Mouse (Mus musculus): ENCODE results near the gene Dlgap1. TPM values are rescaled to one million over a fixed set of nuclear protein-coding genes. Genes with fewer than 3 reads are reported as not detected.

The Dlgap1 gene
- polyA plus RNA-seq, 1 experiment, result 0.06 TPM

GRCm38 (mm10) chr17:70401909-70402308 is 433.0 kb downstream of the Dlgap1 start:
- WGBS, result 60% methylated on average over 2 of the region's 2 CpGs
- no peaks in the 10 kb centered on the region for H3K4me1 ChIP-seq (ENCODE audit: control insufficient read depth, insufficient read depth, insufficient read length)
- TF ChIP-seq CTCF (IDR thresholded peaks at IDR 0.05; ENCODE audit: extremely low read depth, insufficient read depth, insufficient read length, insufficient replicate concordance) (no peak), POLR2A (IDR thresholded peaks at IDR 0.05; ENCODE audit: low read depth, low read length) (no peak)
- no peak overlapping the region for H3K4me3 ChIP-seq (ENCODE audit: extremely low read depth, insufficient read depth, insufficient read length)
- no peak overlapping the region for H3K27ac ChIP-seq (ENCODE audit: insufficient read depth, low read length)
- H3K36me3 ChIP-seq (ENCODE audit: control insufficient read depth, insufficient read depth, low read length), result no peaks in the 10 kb centered on the region
- no peak for DNase-seq (ENCODE audit: low read depth in 1 of 2, low spot score in 2 of 2)
- H3K27me3 ChIP-seq (ENCODE audit: control insufficient read depth, insufficient read depth, low read length), result no peaks in the 10 kb centered on the region

- H3K4me3 ChIP-seq (ENCODE audit: extremely low read depth, insufficient read depth, insufficient read length), result no peak overlapping the region
- no peak for TF ChIP-seq POLR2A (IDR thresholded peaks at IDR 0.05; ENCODE audit: low read depth, low read length)
- no peak for TF ChIP-seq CTCF (IDR thresholded peaks at IDR 0.05; ENCODE audit: extremely low read depth, insufficient read depth, insufficient read length, insufficient replicate concordance)
- no peak for DNase-seq (ENCODE audit: low read depth in 1 of 2, low spot score in 2 of 2)
- 57% methylated on average over 10 of the region's 10 CpGs for WGBS
- H3K27me3 ChIP-seq (ENCODE audit: control insufficient read depth, insufficient read depth, low read length), result no peaks in the 10 kb centered on the region
- no peaks in the 10 kb centered on the region for H3K36me3 ChIP-seq (ENCODE audit: control insufficient read depth, insufficient read depth, low read length)
- no peak overlapping the region for H3K27ac ChIP-seq (ENCODE audit: insufficient read depth, low read length)
- H3K4me1 ChIP-seq (ENCODE audit: control insufficient read depth, insufficient read depth, insufficient read length), result no peaks in the 10 kb centered on the region
These were observed 434.9 kb downstream of the Dlgap1 start for GRCm38 (mm10) chr17:70403750-70404149.

- Histone ChIP-seq H3K4me1 (ENCODE audit: control insufficient read depth, insufficient read depth, insufficient read length) (no peaks in the 10 kb centered on the region), H3K27me3 (ENCODE audit: control insufficient read depth, insufficient read depth, low read length) (no peaks in the 10 kb centered on the region), H3K27ac (ENCODE audit: insufficient read depth, low read length) (no peak overlapping the region), H3K36me3 (ENCODE audit: control insufficient read depth, insufficient read depth, low read length) (no peaks in the 10 kb centered on the region), H3K4me3 (ENCODE audit: extremely low read depth, insufficient read depth, insufficient read length) (no peak overlapping the region)
- 85% methylated on average over 3 of the region's 3 CpGs for WGBS
- DNase-seq (ENCODE audit: low read depth in 1 of 2, low spot score in 2 of 2), result no peak
- no peak for TF ChIP-seq CTCF (IDR thresholded peaks at IDR 0.05; ENCODE audit: extremely low read depth, insufficient read depth, insufficient read length, insufficient replicate concordance)
- no peak for TF ChIP-seq POLR2A (IDR thresholded peaks at IDR 0.05; ENCODE audit: low read depth, low read length)
These were observed 445.3 kb downstream of the Dlgap1 start for GRCm38 (mm10) chr17:70414202-70414601.

DNA sequence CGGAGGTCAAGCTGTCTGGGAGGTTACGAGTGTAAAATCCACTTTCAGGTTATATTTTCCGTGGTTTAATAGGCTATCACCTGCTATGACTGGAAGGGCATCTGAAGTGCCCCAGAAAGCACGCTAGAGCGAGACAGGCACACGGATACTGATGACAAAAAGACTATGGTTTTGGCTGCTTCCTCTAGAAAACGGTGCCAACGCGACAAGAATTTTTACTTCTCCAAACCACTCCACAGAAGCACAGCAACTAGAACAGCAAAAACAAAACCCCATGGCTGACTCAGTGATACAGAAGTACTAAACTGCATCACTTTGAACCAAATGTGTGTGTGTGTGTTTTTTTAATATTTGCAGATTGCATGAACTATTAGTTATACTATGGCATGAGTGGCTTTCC is 459.0 kb downstream of the Dlgap1 start:
- no peaks in the 10 kb centered on the region for H3K4me1 ChIP-seq (ENCODE audit: control insufficient read depth, insufficient read depth, insufficient read length)
- H3K27ac ChIP-seq (ENCODE audit: insufficient read depth, low read length), result no peak overlapping the region
- no peaks in the 10 kb centered on the region for H3K27me3 ChIP-seq (ENCODE audit: control insufficient read depth, insufficient read depth, low read length)
- DNase-seq (ENCODE audit: low read depth in 1 of 2, low spot score in 2 of 2), result no peak
- H3K36me3 ChIP-seq (ENCODE audit: control insufficient read depth, insufficient read depth, low read length), result no peaks in the 10 kb centered on the region
- 31% methylated on average over 9 of the region's 9 CpGs for WGBS
- H3K4me3 ChIP-seq (ENCODE audit: extremely low read depth, insufficient read depth, insufficient read length), result no peak overlapping the region
- TF ChIP-seq POLR2A (IDR thresholded peaks at IDR 0.05; ENCODE audit: low read depth, low read length) (no peak), CTCF (IDR thresholded peaks at IDR 0.05; ENCODE audit: extremely low read depth, insufficient read depth, insufficient read length, insufficient replicate concordance) (no peak)

DNA sequence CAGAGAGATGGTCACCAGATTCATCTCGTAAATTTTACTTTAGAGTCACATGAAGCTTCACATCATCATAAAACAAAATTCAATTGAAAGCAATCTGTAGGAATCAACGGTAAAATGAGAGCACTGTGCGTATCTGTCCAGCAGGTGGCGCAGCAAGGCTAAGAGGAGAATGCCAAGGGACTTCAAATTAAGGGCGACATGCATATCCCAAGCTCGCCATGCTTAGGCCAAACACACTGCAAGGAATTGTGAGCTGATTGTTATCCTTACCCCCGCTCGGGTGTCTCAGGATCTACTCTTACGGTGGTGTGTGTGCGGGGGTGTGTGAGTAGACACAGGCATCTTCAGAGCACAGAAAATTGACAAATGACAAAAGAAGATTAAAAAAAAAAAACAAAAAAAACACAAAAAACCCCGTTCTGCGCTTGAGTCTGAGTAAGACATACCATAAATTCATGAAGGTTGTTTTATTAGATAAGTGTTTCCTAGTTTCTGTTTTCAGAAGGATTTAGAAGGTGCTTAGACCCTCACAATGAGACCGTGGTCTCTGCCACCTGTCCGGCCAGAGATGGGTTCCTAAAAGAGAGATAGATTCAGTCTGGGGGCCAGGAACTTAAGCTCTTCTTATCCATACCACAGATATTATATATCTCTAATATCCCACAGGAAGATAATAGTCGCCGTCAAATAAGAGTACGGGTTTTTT is 461.0 kb downstream of the Dlgap1 start:
- peak in 1 of 2 experiments; percentile 8 for DNase-seq (ENCODE audit: low read depth in 1 of 2, low spot score in 2 of 2)
- Histone ChIP-seq H3K36me3 (ENCODE audit: control insufficient read depth, insufficient read depth, low read length) (no peaks in the 10 kb centered on the region), H3K4me3 (ENCODE audit: extremely low read depth, insufficient read depth, insufficient read length) (no peak overlapping the region), H3K4me1 (ENCODE audit: control insufficient read depth, insufficient read depth, insufficient read length) (no peaks in the 10 kb centered on the region), H3K27ac (ENCODE audit: insufficient read depth, low read length) (no peak overlapping the region), H3K27me3 (ENCODE audit: control insufficient read depth, insufficient read depth, low read length) (no peaks in the 10 kb centered on the region)
- TF ChIP-seq POLR2A (IDR thresholded peaks at IDR 0.05; ENCODE audit: low read depth, low read length), result no peak
- peak; percentile 4; the same call in 1 of the 2 replicates for TF ChIP-seq CTCF (IDR thresholded peaks at IDR 0.05; ENCODE audit: extremely low read depth, insufficient read depth, insufficient read length, insufficient replicate concordance)
- WGBS, result 17% methylated on average over 17 of the region's 17 CpGs

DNA sequence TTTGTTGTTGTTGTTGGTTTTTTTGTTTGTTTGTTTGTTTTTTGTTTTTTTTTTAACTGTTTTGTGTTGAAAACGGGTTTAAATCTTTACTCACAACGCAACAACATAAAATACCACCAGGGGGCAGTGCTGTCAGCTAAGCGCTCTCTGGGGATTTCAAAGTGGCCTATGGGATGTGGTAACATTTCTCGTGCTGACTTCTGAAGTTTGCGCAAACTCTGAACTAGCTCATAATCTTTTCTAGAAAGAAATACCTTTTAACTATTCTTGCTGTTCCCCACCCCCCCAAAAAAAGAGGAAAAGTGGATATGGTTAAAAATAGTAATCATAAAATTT is 461.5 kb downstream of the Dlgap1 start:
- Histone ChIP-seq H3K36me3 (ENCODE audit: control insufficient read depth, insufficient read depth, low read length) (no peaks in the 10 kb centered on the region), H3K4me3 (ENCODE audit: extremely low read depth, insufficient read depth, insufficient read length) (no peak overlapping the region), H3K27me3 (ENCODE audit: control insufficient read depth, insufficient read depth, low read length) (no peaks in the 10 kb centered on the region), H3K4me1 (ENCODE audit: control insufficient read depth, insufficient read depth, insufficient read length) (no peaks in the 10 kb centered on the region), H3K27ac (ENCODE audit: insufficient read depth, low read length) (no peak overlapping the region)
- 12% methylated on average over 5 of the region's 5 CpGs for WGBS
- TF ChIP-seq CTCF (IDR thresholded peaks at IDR 0.05; ENCODE audit: extremely low read depth, insufficient read depth, insufficient read length, insufficient replicate concordance), result no peak
- no peak for DNase-seq (ENCODE audit: low read depth in 1 of 2, low spot score in 2 of 2)

GRCm38 (mm10) chr17:70432834-70433233 is 464.0 kb downstream of the Dlgap1 start:
- no peak overlapping the region for H3K4me3 ChIP-seq (ENCODE audit: extremely low read depth, insufficient read depth, insufficient read length)
- H3K27ac ChIP-seq (ENCODE audit: insufficient read depth, low read length), result no peak overlapping the region
- no peaks in the 10 kb centered on the region for H3K4me1 ChIP-seq (ENCODE audit: control insufficient read depth, insufficient read depth, insufficient read length)
- H3K36me3 ChIP-seq (ENCODE audit: control insufficient read depth, insufficient read depth, low read length), result no peaks in the 10 kb centered on the region
- 75% methylated on average over 5 of the region's 5 CpGs for WGBS
- no peak for TF ChIP-seq CTCF (IDR thresholded peaks at IDR 0.05; ENCODE audit: extremely low read depth, insufficient read depth, insufficient read length, insufficient replicate concordance)
- no peak for TF ChIP-seq POLR2A (IDR thresholded peaks at IDR 0.05; ENCODE audit: low read depth, low read length)
- H3K27me3 ChIP-seq (ENCODE audit: control insufficient read depth, insufficient read depth, low read length), result no peaks in the 10 kb centered on the region
- DNase-seq (ENCODE audit: low read depth in 1 of 2, low spot score in 2 of 2), result no peak

Measured in spleen, adult 2 months (tissue).